Mouse (Mus musculus) kidney, adult 2 months (tissue): ENCODE results near the gene Lgalsl.

Experiments used
- CTCF ChIP-seq: fragments of 200-500 bp; conservative IDR thresholded peaks from 2 replicates; pipeline ENCODE4 v1.5.1; 2011; ENCODE audit warnings: low read depth, mild to moderate bottlenecking, control low read depth, low read length, moderate library complexity, mixed read lengths; ENCODE audit not compliant: insufficient read depth, insufficient read length
- POLR2A ChIP-seq: fragments of 200-500 bp; IDR thresholded peaks from one replicate; pipeline ENCODE4 v1.6.1; 2011; ENCODE audit warnings: low read depth, low read length, control low read depth

GRCm38 (mm10) chr11:20850196-20850595, 19.3 kb upstream of the Lgalsl start:
- TF ChIP-seq CTCF (no peak), POLR2A (no peak)
